Mouse (Mus musculus) embryonic fibroblast, embryonic 13.5 days (primary cell): ENCODE measurements around the gene Pcyt2. TPM values are rescaled to one million over a fixed set of nuclear protein-coding genes. Genes with fewer than 3 reads are reported as not detected.

Experiments used
- H3K27ac ChIP-seq: 2 replicates; pipeline ENCODE4 v1.5.1; 2012; ENCODE audit warnings: low read length, control low read depth, inconsistent platforms; ENCODE audit not compliant: insufficient read depth
- H3K4me1 ChIP-seq: 2 replicates; pipeline ENCODE4 v1.6.1; 2011; ENCODE audit warnings: low read length; ENCODE audit not compliant: control insufficient read depth, insufficient read depth
- H3K4me3 ChIP-seq: 2 replicates; pipeline ENCODE4 v1.5.1; 2011; ENCODE audit warnings: mild to moderate bottlenecking, control low read depth, low read length; ENCODE audit not compliant: insufficient read depth
- CTCF ChIP-seq: IDR thresholded peaks from 2 replicates; pipeline ENCODE4 v1.5.1; 2011; ENCODE audit warnings: mild to moderate bottlenecking, control low read depth, low read length, moderate library complexity, borderline replicate concordance; ENCODE audit not compliant: insufficient read depth
- POLR2A ChIP-seq: IDR thresholded peaks from 2 replicates; pipeline ENCODE4 v1.6.1; 2011; ENCODE audit warnings: low read depth, mild to moderate bottlenecking, control low read depth, low read length, moderate library complexity
- polyA plus RNA-seq: library from polyadenylated mRNA; stranded (reverse); fragments of >200 nt; gene quantifications from 2 replicates; pipeline ENCODE4 v1.2.4, GENCODE M21; 2011; ENCODE audit warnings: low read depth; ENCODE audit not compliant: missing spikeins, insufficient read length

The Pcyt2 gene
- polyA plus RNA-seq, 1 experiment: 45.2 TPM

- peaks cover 8% of the 10 kb centered on the region; the same call in 1 of the 2 replicates for H3K4me1 ChIP-seq
- H3K4me3 ChIP-seq: no peak overlapping the region
- H3K27ac ChIP-seq: no peak overlapping the region
- TF ChIP-seq POLR2A (no peak), CTCF (no peak)
Measured at GRCm38 (mm10) chr11:120628601-120629340, 11.0 kb upstream of the Pcyt2 start.

GRCm38 (mm10) chr11:120627468-120628300 lies 9.9 kb upstream of the Pcyt2 start:
- no peak for TF ChIP-seq CTCF
- TF ChIP-seq POLR2A: no peak
- peaks cover 8% of the 10 kb centered on the region; the same call in 1 of the 2 replicates for H3K4me1 ChIP-seq
- H3K4me3 ChIP-seq: no peak overlapping the region
- H3K27ac ChIP-seq: no peak overlapping the region

- TF ChIP-seq CTCF: no peak
- TF ChIP-seq POLR2A: no peak
- no peak overlapping the region for H3K4me3 ChIP-seq
- peaks cover 8% of the 10 kb centered on the region; the same call in 1 of the 2 replicates for H3K4me1 ChIP-seq
- no peak overlapping the region for H3K27ac ChIP-seq
Measured at GRCm38 (mm10) chr11:120626785-120627467, 9.2 kb upstream of the Pcyt2 start.

- peak within 1 kb of the TSS; percentile 88 for H3K4me3 ChIP-seq
- TF ChIP-seq POLR2A: no peak; the same call in 1 of the 2 replicates
- no peak for TF ChIP-seq CTCF
- H3K27ac ChIP-seq: peak within 1 kb of the TSS; percentile 24
- peaks cover 5% of the 10 kb centered on the region; the same call in 1 of the 2 replicates for H3K4me1 ChIP-seq
Measured at GRCm38 (mm10) chr11:120625152-120625775, 7.5 kb upstream of the Pcyt2 start, which contains the start of gene Sirt7. Gene Sirt7 (minus strand): TSS chr11:120625240.

GRCm38 (mm10) chr11:120624680-120625111 lies 7.0 kb upstream of the Pcyt2 start:
- peak overlapping the region; percentile 88 for H3K4me3 ChIP-seq
- peak overlapping the region; percentile 24 for H3K27ac ChIP-seq
- H3K4me1 ChIP-seq: peaks cover 3% of the 10 kb centered on the region; the same call in 1 of the 2 replicates
- TF ChIP-seq CTCF: no peak
- peak; percentile 60 for TF ChIP-seq POLR2A

- Histone ChIP-seq H3K4me3 (peak overlapping the region; percentile 88), H3K4me1 (no peaks in the 10 kb centered on the region; the same call in 1 of the 2 replicates), H3K27ac (peak overlapping the region; percentile 24; the same call in 1 of the 2 replicates)
- TF ChIP-seq POLR2A: no peak
- peak; percentile 65 for TF ChIP-seq CTCF
Measured at GRCm38 (mm10) chr11:120623961-120624679, 6.4 kb upstream of the Pcyt2 start.

GRCm38 (mm10) chr11:120622805-120623204 lies 5.1 kb upstream of the Pcyt2 start:
- TF ChIP-seq POLR2A (no peak), CTCF (no peak)
- Histone ChIP-seq H3K27ac (no peak overlapping the region), H3K4me3 (no peak overlapping the region), H3K4me1 (no peaks in the 10 kb centered on the region; the same call in 1 of the 2 replicates)

GRCm38 (mm10) chr11:120620195-120620594 lies 2.5 kb upstream of the Pcyt2 start:
- TF ChIP-seq CTCF (no peak), POLR2A (no peak)
- Histone ChIP-seq H3K4me3 (no peak overlapping the region), H3K4me1 (no peaks in the 10 kb centered on the region), H3K27ac (no peak overlapping the region)
